Mouse (Mus musculus): ENCODE data around the gene Slc12a5.

Slc12a5 gene

GRCm38 (mm10) chr2:164979749-164980148 lies 19.1 kb downstream of the Slc12a5 start:
- no peak for DNase-seq (ENCODE audit: low spot score in 2 of 2)

DNA sequence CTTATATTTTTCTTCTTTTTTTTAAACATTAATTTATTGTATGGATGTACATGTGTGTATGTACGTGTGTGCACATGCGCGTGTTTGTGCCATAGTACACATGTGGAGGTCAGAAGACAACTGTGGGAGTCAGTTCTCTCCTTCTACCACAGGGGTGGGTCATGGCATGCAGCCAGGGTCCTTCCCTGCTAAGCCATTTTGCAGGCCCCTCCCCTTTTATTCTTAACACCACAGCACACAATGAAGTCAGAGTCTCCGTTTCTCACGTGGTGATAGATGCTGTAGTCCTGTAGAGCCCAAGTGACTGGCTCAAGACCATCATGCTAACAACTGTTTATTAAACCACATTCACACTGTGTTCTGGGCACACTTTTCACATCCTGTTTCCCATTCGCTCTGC lies 25.4 kb downstream of the Slc12a5 start:
- DNase-seq (ENCODE audit: low spot score in 2 of 2), result no peak

- no peak for DNase-seq (ENCODE audit: low spot score in 2 of 2)
These were observed 25.9 kb downstream of the Slc12a5 start for GRCm38 (mm10) chr2:164986371-164987027.

DNA sequence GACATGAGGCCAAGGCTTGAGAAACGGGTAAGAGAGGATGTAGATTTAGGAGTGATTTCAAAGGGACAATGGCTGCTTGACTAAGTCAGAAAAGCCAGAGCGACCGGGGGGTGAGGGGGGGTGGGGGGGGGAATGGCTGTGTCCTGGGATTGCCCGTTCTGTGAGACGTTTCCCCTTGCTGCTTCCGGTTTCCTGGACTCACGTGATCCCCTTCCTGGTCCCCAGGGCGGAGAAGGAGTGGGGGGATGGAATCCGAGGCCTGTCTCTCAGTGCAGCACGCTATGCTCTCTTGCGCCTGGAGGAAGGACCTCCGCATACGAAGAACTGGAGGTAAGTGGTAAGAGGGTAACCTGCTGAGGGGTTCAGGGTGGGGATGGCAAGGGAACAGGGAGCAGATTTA lies 28.2 kb downstream of the Slc12a5 start:
- no peak for DNase-seq (ENCODE audit: low spot score in 2 of 2)

- no peak for DNase-seq (ENCODE audit: low spot score in 2 of 2)
These were observed 30.5 kb downstream of the Slc12a5 start for GRCm38 (mm10) chr2:164991111-164991510.

DNA sequence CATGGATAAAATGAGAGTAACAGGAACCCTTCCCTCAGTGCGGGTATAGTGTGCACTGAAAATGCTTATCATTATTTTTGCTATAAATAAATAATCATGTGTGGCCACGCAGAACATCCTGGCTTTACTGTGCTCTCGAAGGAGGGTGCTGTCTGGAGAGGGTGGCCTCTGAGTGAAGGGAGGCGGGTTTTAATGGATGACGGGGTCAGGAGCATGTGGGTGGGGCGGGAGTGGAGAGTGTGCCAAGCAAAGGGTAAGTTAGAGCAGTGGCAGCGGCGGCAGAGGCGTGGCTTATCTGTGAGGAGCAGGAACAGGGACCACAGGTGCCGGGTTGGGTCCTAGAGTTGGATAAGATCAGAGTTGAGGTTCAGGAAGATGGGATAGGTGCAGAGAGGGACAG lies 31.2 kb downstream of the Slc12a5 start:
- DNase-seq (ENCODE audit: low spot score in 2 of 2), result no peak

DNA sequence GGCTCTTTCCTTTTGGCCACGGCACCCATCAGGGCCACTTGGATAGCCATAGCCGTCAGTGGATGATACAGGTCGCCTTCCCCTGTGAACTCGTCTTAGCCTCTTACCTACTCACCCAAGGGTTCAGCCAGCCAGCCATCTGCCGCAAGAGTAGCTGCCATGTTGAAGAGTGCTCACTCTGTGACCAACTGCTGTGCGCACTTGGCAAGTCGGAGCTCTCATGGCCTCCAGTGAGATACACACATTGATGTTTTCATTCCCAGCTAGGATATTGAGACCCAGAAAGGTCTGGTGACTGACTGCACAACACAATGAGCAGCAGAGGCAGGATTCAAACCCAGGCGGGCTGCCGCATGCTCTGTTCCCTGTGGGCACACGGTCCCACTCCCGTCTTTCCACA lies 33.6 kb downstream of the Slc12a5 start:
- DNase-seq (ENCODE audit: low spot score in 2 of 2), result no peak

GRCm38 (mm10) chr2:164994659-164995428 lies 34.2 kb downstream of the Slc12a5 start:
- DNase-seq (ENCODE audit: low spot score in 2 of 2), result no peak

GRCm38 (mm10) chr2:164995976-164996375 lies 35.4 kb downstream of the Slc12a5 start:
- no peak for DNase-seq (ENCODE audit: low spot score in 2 of 2)

- DNase-seq (ENCODE audit: low spot score in 2 of 2), result no peak
These were observed 36.5 kb downstream of the Slc12a5 start for GRCm38 (mm10) chr2:164996848-164997720.

- DNase-seq (ENCODE audit: low spot score in 2 of 2), result no peak
These were observed 37.3 kb downstream of the Slc12a5 start for GRCm38 (mm10) chr2:164997721-164998428.

- DNase-seq (ENCODE audit: low spot score in 2 of 2), result no peak
These were observed 41.4 kb downstream of the Slc12a5 start for GRCm38 (mm10) chr2:165001958-165002357.

GRCm38 (mm10) chr2:165003108-165003507 lies 42.5 kb downstream of the Slc12a5 start:
- DNase-seq (ENCODE audit: low spot score in 2 of 2), result no peak

- DNase-seq (ENCODE audit: low spot score in 2 of 2), result no peak
These were observed 43.6 kb downstream of the Slc12a5 start for GRCm38 (mm10) chr2:165004237-165004636.

GRCm38 (mm10) chr2:165006813-165007212 lies 46.2 kb downstream of the Slc12a5 start:
- DNase-seq (ENCODE audit: low spot score in 2 of 2), result no peak

DNA sequence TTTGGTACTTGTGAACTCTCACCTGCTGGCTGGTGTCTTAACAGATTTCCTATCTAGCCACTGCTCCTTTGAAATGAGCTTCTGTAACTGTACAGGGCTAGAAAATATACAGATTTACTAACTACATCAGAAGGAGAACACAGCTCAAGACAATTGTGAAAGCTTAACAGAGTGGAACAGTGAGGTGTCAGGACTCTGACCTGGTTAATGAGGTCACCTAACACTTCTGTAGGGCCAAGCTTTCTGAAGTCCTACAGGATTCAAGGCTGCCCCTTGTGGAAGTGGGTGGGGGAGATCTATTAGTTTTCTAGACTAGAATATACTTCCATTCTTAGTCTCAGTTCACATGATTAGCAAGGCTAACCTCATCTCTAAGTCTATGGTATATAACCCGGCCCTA lies 47.4 kb downstream of the Slc12a5 start:
- DNase-seq (ENCODE audit: low spot score in 2 of 2), result no peak

- DNase-seq (ENCODE audit: low spot score in 2 of 2), result no peak
These were observed 48.6 kb downstream of the Slc12a5 start for GRCm38 (mm10) chr2:165009161-165009560.

DNA sequence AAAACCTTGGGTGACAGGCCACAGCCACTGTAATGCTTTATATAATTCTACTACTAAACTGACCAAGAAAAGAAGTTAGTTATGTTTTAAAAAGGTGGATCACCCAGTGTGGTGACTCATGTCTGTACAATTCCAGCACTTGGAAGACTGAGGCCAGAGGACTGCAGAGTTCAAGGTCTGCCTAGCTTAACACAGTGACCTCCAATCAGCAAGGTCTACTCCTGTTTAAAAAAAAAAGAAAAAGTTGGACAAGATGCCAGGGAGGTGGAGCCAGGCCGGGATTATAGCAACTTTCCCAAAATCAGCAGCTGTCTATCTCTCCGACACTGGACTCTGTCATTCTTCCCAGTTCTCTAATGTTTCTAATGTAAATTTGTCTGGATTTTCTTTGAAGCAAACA lies 49.0 kb downstream of the Slc12a5 start:
- no peak for DNase-seq (ENCODE audit: low spot score in 2 of 2)

DNA sequence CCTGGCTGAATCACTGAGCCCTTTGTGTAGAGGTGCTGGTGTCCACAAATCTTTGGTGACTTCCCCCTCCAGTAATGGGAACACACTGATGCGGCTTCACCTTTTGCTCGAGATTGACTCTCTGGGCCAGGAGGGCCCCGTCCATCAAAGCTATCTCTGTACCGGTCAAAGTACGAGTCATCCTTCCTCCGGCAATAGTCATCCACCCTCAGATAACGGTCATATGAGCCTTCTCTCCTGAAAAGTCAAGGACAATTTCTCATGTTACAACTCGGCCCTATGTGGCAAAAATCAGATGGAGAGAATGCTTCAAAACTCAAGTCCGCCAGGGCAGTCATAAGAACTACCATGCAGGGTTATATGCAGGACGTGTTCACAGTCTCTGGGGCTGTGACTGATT lies 49.7 kb downstream of the Slc12a5 start:
- no peak for DNase-seq (ENCODE audit: low spot score in 2 of 2)

DNA sequence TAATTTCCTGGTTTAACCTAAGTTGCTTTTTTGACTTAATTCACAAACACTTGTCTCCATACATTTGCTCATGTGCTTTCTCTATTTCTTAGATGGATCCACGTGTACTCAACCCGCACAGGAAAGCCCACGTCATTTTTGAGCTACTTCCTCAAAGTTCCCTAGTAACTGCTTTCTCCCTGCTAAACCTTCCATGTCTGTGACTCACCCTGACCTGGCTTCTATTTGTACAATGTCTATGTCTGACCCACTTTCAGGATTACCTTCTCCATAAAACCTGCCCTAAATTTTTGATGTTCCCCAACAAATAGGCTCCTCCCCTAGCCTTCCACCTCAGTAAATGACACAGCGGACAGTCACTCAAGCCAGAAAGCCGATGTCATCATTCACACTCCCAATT lies 54.3 kb downstream of the Slc12a5 start:
- no peak for DNase-seq (ENCODE audit: low spot score in 2 of 2)

GRCm38 (mm10) chr2:165020490-165020889 lies 59.9 kb downstream of the Slc12a5 start:
- DNase-seq (ENCODE audit: low spot score in 2 of 2), result no peak

- DNase-seq (ENCODE audit: low spot score in 2 of 2), result no peak
These were observed 66.6 kb downstream of the Slc12a5 start for GRCm38 (mm10) chr2:165027163-165027562.

Measured in natural killer cell, adult 2 months (primary cell).